Mouse (Mus musculus): ENCODE data around the gene Dmrta1. TPM values are rescaled to one million over a fixed set of nuclear protein-coding genes. Genes with fewer than 3 reads are reported as not detected.
A peak's percentile ranks its signal among the peaks of the same experiment; 100 is the strongest.

Dmrta1 gene
- total RNA-seq, 1 experiment: 0.13 TPM

- H3K4me1 ChIP-seq (ENCODE audit: control insufficient read depth in 2 of 2, insufficient read depth in 2 of 2, low read length in 2 of 2, poor library complexity in 1 of 2): no peaks in the 10 kb centered on the region
- no peak overlapping the region for H3K4me3 ChIP-seq (ENCODE audit: insufficient read depth in 1 of 2, low read depth in 1 of 2, low read length in 2 of 2, poor library complexity in 1 of 2, severe bottlenecking in 1 of 2)
- in situ Hi-C loops (cut with MboI; ENCODE audit: low sequenced_read_pairs in 2 of 2, unreplicated experiment in 2 of 2): no loop called here
- H3K36me3 ChIP-seq (ENCODE audit: control insufficient read depth, insufficient read depth, low read length, poor library complexity, severe bottlenecking): no peaks in the 10 kb centered on the region
- no peak for TF ChIP-seq HCFC1 (IDR thresholded peaks at IDR 0.05; ENCODE audit: borderline replicate concordance, insufficient read depth, low read length)
- TF ChIP-seq ZNF384 (IDR thresholded peaks at IDR 0.05; ENCODE audit: low read depth, low read length): no peak
- TF ChIP-seq ZC3H11A (IDR thresholded peaks at IDR 0.05; ENCODE audit: borderline replicate concordance, low read depth, low read length): no peak
- TF ChIP-seq MAFK (IDR thresholded peaks at IDR 0.05; ENCODE audit: insufficient read depth, low read depth, low read length): no peak
- TF ChIP-seq CHD2 (IDR thresholded peaks at IDR 0.05; ENCODE audit: low read depth, low read length): no peak
- DNase-seq (ENCODE audit: low read depth, low spot score): no peak
- H3K9ac ChIP-seq (ENCODE audit: insufficient read depth, low read depth, low read length, poor library complexity, severe bottlenecking): no peak overlapping the region
- no peaks in the 10 kb centered on the region for H3K9me3 ChIP-seq (ENCODE audit: control insufficient read depth, insufficient read depth, low read depth, low read length)
- no peak overlapping the region for H3K27ac ChIP-seq (ENCODE audit: insufficient read depth, low read depth, low read length, poor library complexity, severe bottlenecking)
These were observed 15.8 kb upstream of the Dmrta1 start for GRCm38 (mm10) chr4:89663406-89663805.

- no peak for DNase-seq (ENCODE audit: low read depth, low spot score)
- no peak overlapping the region for H3K9ac ChIP-seq (ENCODE audit: insufficient read depth, low read depth, low read length, poor library complexity, severe bottlenecking)
These were observed 4.5 kb upstream of the Dmrta1 start for GRCm38 (mm10) chr4:89674711-89675110.

GRCm38 (mm10) chr4:89677903-89678302 is 1.3 kb upstream of the Dmrta1 start:
- Histone ChIP-seq H3K4me3 (ENCODE audit: insufficient read depth in 1 of 2, low read depth in 1 of 2, low read length in 2 of 2, poor library complexity in 1 of 2, severe bottlenecking in 1 of 2) (no peak overlapping the region), H3K27ac (ENCODE audit: insufficient read depth, low read depth, low read length, poor library complexity, severe bottlenecking) (no peak overlapping the region), H3K36me3 (ENCODE audit: control insufficient read depth, insufficient read depth, low read length, poor library complexity, severe bottlenecking) (no peaks in the 10 kb centered on the region), H3K9me3 (ENCODE audit: control insufficient read depth, insufficient read depth, low read depth, low read length) (no peaks in the 10 kb centered on the region), H3K9ac (ENCODE audit: insufficient read depth, low read depth, low read length, poor library complexity, severe bottlenecking) (no peak overlapping the region), H3K4me1 (ENCODE audit: control insufficient read depth in 2 of 2, insufficient read depth in 2 of 2, low read length in 2 of 2, poor library complexity in 1 of 2) (no peaks in the 10 kb centered on the region)
- in situ Hi-C loops (cut with MboI; ENCODE audit: low sequenced_read_pairs in 2 of 2, unreplicated experiment in 2 of 2): no loop called here
- DNase-seq (ENCODE audit: low read depth, low spot score): no peak
- no peak for TF ChIP-seq MAFK (IDR thresholded peaks at IDR 0.05; ENCODE audit: insufficient read depth, low read depth, low read length)
- TF ChIP-seq ZNF384 (IDR thresholded peaks at IDR 0.05; ENCODE audit: low read depth, low read length): no peak
- no peak for TF ChIP-seq CHD2 (IDR thresholded peaks at IDR 0.05; ENCODE audit: low read depth, low read length)

More at GRCm38 (mm10) chr4:89674711-89675110, 4.5 kb upstream of the Dmrta1 start:
- TF ChIP-seq MAFK (IDR thresholded peaks at IDR 0.05; ENCODE audit: insufficient read depth, low read depth, low read length) (peak; percentile 73; the same call in 1 of the 2 replicates), ZNF384 (IDR thresholded peaks at IDR 0.05; ENCODE audit: low read depth, low read length) (no peak), HCFC1 (IDR thresholded peaks at IDR 0.05; ENCODE audit: borderline replicate concordance, insufficient read depth, low read length) (no peak), ZC3H11A (IDR thresholded peaks at IDR 0.05; ENCODE audit: borderline replicate concordance, low read depth, low read length) (no peak), CHD2 (IDR thresholded peaks at IDR 0.05; ENCODE audit: low read depth, low read length) (no peak)
- Histone ChIP-seq H3K9me3 (ENCODE audit: control insufficient read depth, insufficient read depth, low read depth, low read length) (no peaks in the 10 kb centered on the region), H3K36me3 (ENCODE audit: control insufficient read depth, insufficient read depth, low read length, poor library complexity, severe bottlenecking) (no peaks in the 10 kb centered on the region), H3K27ac (ENCODE audit: insufficient read depth, low read depth, low read length, poor library complexity, severe bottlenecking) (no peak overlapping the region), H3K4me3 (ENCODE audit: insufficient read depth in 1 of 2, low read depth in 1 of 2, low read length in 2 of 2, poor library complexity in 1 of 2, severe bottlenecking in 1 of 2) (no peak overlapping the region), H3K4me1 (ENCODE audit: control insufficient read depth in 2 of 2, insufficient read depth in 2 of 2, low read length in 2 of 2, poor library complexity in 1 of 2) (no peaks in the 10 kb centered on the region)
- in situ Hi-C loops (cut with MboI; ENCODE audit: low sequenced_read_pairs in 2 of 2, unreplicated experiment in 2 of 2): no loop called here

DNA sequence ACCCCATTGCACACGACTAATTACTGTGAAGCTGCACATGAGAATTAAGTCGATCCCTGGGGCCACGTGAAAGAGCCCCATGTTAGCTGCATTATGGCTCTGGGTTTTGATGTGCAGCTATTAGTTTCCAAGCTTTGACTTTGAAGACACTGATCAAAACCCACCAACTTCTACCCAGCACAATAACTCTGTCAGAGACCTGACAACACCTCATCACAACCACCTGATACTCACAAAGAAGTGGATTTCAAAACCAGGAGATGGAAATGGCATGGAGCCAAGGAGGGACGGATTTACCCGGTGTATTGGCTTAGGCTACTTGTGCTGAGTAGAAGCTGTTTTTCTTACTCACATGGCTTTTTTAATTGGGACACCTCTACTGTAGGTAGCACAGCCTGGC is 523 bp upstream of the Dmrta1 start:
- Histone ChIP-seq H3K4me3 (ENCODE audit: insufficient read depth in 1 of 2, low read depth in 1 of 2, low read length in 2 of 2, poor library complexity in 1 of 2, severe bottlenecking in 1 of 2) (no peak overlapping the region), H3K36me3 (ENCODE audit: control insufficient read depth, insufficient read depth, low read length, poor library complexity, severe bottlenecking) (no peaks in the 10 kb centered on the region), H3K27ac (ENCODE audit: insufficient read depth, low read depth, low read length, poor library complexity, severe bottlenecking) (no peak overlapping the region), H3K9ac (ENCODE audit: insufficient read depth, low read depth, low read length, poor library complexity, severe bottlenecking) (no peak overlapping the region), H3K9me3 (ENCODE audit: control insufficient read depth, insufficient read depth, low read depth, low read length) (no peaks in the 10 kb centered on the region), H3K4me1 (ENCODE audit: control insufficient read depth in 2 of 2, insufficient read depth in 2 of 2, low read length in 2 of 2, poor library complexity in 1 of 2) (no peaks in the 10 kb centered on the region)
- TF ChIP-seq HCFC1 (IDR thresholded peaks at IDR 0.05; ENCODE audit: borderline replicate concordance, insufficient read depth, low read length) (no peak), ZC3H11A (IDR thresholded peaks at IDR 0.05; ENCODE audit: borderline replicate concordance, low read depth, low read length) (no peak), CHD2 (IDR thresholded peaks at IDR 0.05; ENCODE audit: low read depth, low read length) (no peak), ZNF384 (IDR thresholded peaks at IDR 0.05; ENCODE audit: low read depth, low read length) (no peak), MAFK (IDR thresholded peaks at IDR 0.05; ENCODE audit: insufficient read depth, low read depth, low read length) (no peak)
- DNase-seq (ENCODE audit: low read depth, low spot score): no peak
- in situ Hi-C loops (cut with MboI; ENCODE audit: low sequenced_read_pairs in 2 of 2, unreplicated experiment in 2 of 2): no loop called here
